Mouse (Mus musculus): ENCODE results near the gene Sh2d1b2. TPM values are rescaled to one million over a fixed set of nuclear protein-coding genes. Genes with fewer than 3 reads are reported as not detected.

Sh2d1b2 gene
- polyA plus RNA-seq, 1 experiment from 2014 or later = not detected

DNA sequence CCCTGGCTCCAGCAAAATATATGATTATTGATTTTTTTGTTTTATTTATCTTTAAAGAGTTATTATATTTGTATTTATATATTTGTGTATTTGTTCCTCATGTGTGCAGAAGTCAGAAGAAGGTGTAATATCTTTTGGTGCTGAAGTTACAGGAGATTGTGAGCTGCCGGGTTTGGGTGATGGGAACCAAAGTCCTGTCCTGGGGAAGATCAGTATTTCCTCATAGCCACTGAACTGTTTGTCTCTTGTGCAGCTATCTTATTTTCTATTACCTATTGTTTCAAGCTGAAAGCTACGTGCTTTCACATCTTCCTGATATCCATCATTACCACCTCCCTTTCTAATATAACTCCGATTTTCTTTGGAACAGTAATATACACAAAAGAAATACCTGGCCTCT is 17.0 kb upstream of the Sh2d1b2 start:
- H3K9ac ChIP-seq = peak overlapping the region; percentile 94; the same call in 1 of the 2 replicates
- no peak overlapping the region for H3K27ac ChIP-seq
- H3K36me3 ChIP-seq (replicated peaks) = peaks cover 17% of the 10 kb centered on the region
- peak overlapping the region; percentile 69 for H3K4me2 ChIP-seq
- no peaks in the 10 kb centered on the region for H3K27me3 ChIP-seq
- no peaks in the 10 kb centered on the region for H3K9me3 ChIP-seq
- H3K4me3 ChIP-seq (replicated peaks) = peak overlapping the region; percentile 99
- WGBS = 80% methylated on average over 3 of the region's 3 CpGs
- ATAC-seq (ENCODE audit: low FRiP score) = peak; percentile 25; the same call in 1 of the 2 replicates
- peaks cover 9% of the 10 kb centered on the region for H3K4me1 ChIP-seq

DNA sequence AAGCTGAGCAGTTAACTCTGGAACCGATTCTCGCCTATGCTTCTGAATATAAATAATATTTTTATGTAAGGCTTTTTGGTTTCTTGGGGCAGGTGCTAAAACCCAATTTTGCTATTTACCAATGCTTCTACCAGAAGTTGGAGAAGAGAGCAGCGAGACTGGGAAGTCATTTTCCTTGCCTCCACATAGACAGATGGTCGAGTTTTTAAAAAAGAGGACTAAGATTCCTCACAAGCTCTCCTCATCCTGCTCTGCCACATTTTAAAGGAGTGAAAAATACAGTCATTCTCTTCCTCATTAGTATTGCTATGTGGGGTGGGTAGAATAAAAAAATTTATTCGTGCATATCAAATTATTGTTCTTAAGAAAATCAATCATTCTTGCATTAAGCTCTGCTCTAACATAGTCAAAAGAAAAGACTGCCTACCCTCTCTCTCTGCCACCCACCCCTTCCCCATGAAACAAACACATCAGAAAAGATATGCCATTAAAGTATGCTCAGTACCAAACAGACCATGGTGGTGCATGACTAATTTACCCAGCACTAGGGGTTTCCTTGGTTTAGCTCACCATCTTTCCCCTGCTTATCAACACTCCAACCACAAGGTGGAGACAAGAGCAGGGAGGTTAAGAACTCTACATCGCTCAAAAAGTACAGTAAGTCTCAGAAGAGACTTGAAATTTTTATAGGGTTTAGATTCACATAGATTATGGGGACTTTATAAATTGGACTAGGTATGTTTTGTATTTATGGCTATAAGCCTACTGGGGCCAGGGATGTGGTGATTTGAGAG is 14.3 kb upstream of the Sh2d1b2 start:
- no peak overlapping the region for H3K9ac ChIP-seq
- H3K4me2 ChIP-seq = no peak overlapping the region
- H3K4me1 ChIP-seq = peaks cover 8% of the 10 kb centered on the region
- H3K36me3 ChIP-seq (replicated peaks) = no peaks in the 10 kb centered on the region
- WGBS = 80% methylated on average over 6 of the region's 6 CpGs
- no peak overlapping the region for H3K27ac ChIP-seq
- no peaks in the 10 kb centered on the region for H3K9me3 ChIP-seq
- 0 out of 2 replicates have a peak, but pooled peaks cover 3% of the 10 kb centered on the region for H3K27me3 ChIP-seq
- ATAC-seq (ENCODE audit: low FRiP score) = no peak
- no peak overlapping the region for H3K4me3 ChIP-seq (replicated peaks)

DNA sequence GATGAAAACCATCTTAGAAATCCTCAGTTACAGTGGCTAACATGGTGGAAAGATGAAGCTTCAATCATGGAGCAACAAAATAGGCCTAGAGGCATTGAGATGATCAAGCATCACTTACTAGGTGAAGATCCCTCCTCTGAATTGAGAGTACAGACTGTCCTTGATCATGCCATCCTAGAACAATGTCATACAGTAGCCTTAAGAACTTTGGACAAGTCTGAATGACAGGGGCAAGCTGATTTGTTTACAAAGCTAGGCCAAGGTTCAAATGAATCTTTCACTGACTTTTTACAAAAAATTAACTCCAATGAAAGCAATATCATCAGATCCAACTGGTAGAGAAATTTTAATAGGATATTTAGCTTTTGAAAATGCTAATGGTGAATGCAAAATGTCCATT is 12.2 kb upstream of the Sh2d1b2 start:
- no peak overlapping the region for H3K4me2 ChIP-seq
- H3K27ac ChIP-seq = no peak overlapping the region
- H3K36me3 ChIP-seq (replicated peaks) = no peaks in the 10 kb centered on the region
- no peaks in the 10 kb centered on the region for H3K4me1 ChIP-seq
- ATAC-seq (ENCODE audit: low FRiP score) = no peak
- H3K9me3 ChIP-seq = no peaks in the 10 kb centered on the region
- H3K27me3 ChIP-seq = 0 out of 2 replicates have a peak, but pooled peaks cover 5% of the 10 kb centered on the region
- no peak overlapping the region for H3K9ac ChIP-seq
- no peak overlapping the region for H3K4me3 ChIP-seq (replicated peaks)

- WGBS = 84% methylated on average over 2 of the region's 2 CpGs
- Histone ChIP-seq H3K4me2 (no peak overlapping the region), H3K4me1 (no peaks in the 10 kb centered on the region), H3K9ac (no peak overlapping the region), H3K4me3 (replicated peaks) (no peak overlapping the region), H3K36me3 (replicated peaks) (no peaks in the 10 kb centered on the region), H3K27ac (no peak overlapping the region), H3K27me3 (0 out of 2 replicates have a peak, but pooled peaks cover 5% of the 10 kb centered on the region), H3K9me3 (no peaks in the 10 kb centered on the region)
- ATAC-seq (ENCODE audit: low FRiP score) = no peak
Measured at GRCm38 (mm10) chr1:170223276-170223675, 9.3 kb upstream of the Sh2d1b2 start.

DNA sequence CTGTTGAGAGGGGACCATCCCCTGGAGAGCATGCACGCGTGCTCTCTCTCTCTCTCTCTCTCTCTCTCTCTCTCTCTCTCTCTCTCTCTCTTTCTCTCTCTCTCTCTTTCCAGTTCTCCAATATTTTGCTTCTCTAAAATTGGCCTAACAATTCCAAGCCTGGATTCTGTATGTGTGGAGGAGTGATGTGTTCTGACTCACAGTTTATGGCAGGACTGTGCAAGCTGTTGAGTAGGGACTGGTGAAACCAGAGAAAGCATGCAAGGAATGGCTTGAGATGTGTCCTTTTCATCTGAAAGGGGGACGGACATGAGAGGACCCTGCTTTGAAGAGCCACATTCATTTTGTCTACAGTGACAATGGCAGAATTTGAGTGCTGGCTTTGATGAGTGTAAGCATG is 12.5 kb downstream of the Sh2d1b2 start:
- ATAC-seq (ENCODE audit: low FRiP score) = no peak
- Histone ChIP-seq H3K4me2 (no peak overlapping the region), H3K4me3 (replicated peaks) (no peak overlapping the region), H3K4me1 (no peaks in the 10 kb centered on the region), H3K27ac (no peak overlapping the region), H3K27me3 (peaks cover 20% of the 10 kb centered on the region), H3K36me3 (replicated peaks) (no peaks in the 10 kb centered on the region), H3K9me3 (no peaks in the 10 kb centered on the region), H3K9ac (no peak overlapping the region)
- 86% methylated on average over 3 of the region's 3 CpGs for WGBS

- H3K36me3 ChIP-seq (replicated peaks) = no peaks in the 10 kb centered on the region
- WGBS = 28% methylated on average over 30 of the region's 30 CpGs
Measured at GRCm38 (mm10) chr1:170254893-170255559, 22.5 kb downstream of the Sh2d1b2 start.

DNA sequence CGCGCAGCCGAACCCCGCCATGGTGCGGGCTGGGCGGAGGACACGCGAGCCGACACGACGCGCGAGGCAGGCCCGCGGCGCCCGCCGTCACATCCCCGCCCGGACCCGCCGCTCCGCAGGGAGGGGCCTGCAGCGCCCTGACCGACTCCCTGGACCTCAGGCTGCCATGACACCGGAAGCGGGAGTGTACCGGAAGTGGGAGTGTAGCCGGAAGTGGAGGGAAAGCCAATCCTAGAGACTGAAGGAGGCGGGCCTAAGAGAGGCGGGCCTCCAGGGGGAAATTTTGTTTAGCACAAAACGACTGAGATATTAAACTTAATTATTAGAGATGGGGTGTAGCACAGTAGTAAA is 23.0 kb downstream of the Sh2d1b2 start:
- ATAC-seq (ENCODE audit: low FRiP score) = peak; percentile 100
- no peaks in the 10 kb centered on the region for H3K9me3 ChIP-seq
- peaks cover 7% of the 10 kb centered on the region for H3K4me1 ChIP-seq
- peak overlapping the region; percentile 78 for H3K4me2 ChIP-seq
- H3K36me3 ChIP-seq (replicated peaks) = no peaks in the 10 kb centered on the region
- H3K4me3 ChIP-seq (replicated peaks) = peak overlapping the region; percentile 78
- H3K27ac ChIP-seq = 0 out of 2 replicates have a peak overlapping the region, but pooled peaks have one; percentile 13
- peaks cover 11% of the 10 kb centered on the region; the same call in 1 of the 2 replicates for H3K27me3 ChIP-seq
- WGBS = 2% methylated on average over 32 of the region's 32 CpGs
- H3K9ac ChIP-seq = peak overlapping the region; percentile 81

More at GRCm38 (mm10) chr1:170254893-170255559, 22.5 kb downstream of the Sh2d1b2 start:
- Histone ChIP-seq H3K4me3 (replicated peaks) (peak overlapping the region; percentile 78), H3K9ac (peak overlapping the region; percentile 81), H3K4me1 (peaks cover 7% of the 10 kb centered on the region), H3K9me3 (no peaks in the 10 kb centered on the region), H3K27me3 (peaks cover 11% of the 10 kb centered on the region; the same call in 1 of the 2 replicates), H3K27ac (0 out of 2 replicates have a peak overlapping the region, but pooled peaks have one; percentile 13), H3K4me2 (peak overlapping the region; percentile 78)
- ATAC-seq (ENCODE audit: low FRiP score) = peak; percentile 30; the same call in 1 of the 2 replicates

DNA sequence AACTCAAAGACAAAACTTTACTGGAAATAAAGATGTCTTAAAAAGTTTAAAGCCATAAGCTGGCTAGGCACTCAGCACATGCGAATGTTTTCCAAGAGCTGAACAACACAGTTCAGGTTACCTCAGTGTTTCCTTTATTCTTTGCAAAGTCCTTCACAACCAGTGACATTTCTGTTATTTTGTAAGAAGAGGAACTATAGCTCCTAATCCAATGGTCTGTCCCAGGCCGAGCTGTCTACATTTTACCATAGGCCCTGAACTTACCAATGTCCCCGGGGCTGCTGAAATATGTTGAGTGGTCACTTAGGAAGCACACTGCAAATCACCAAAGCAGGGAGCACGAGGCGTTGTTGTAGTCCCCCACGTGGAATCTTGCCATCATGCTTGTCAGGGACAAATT is 37.7 kb downstream of the Sh2d1b2 start:
- WGBS = 91% methylated on average over 6 of the region's 6 CpGs
- Histone ChIP-seq H3K4me1 (no peaks in the 10 kb centered on the region), H3K27ac (no peak overlapping the region), H3K27me3 (no peaks in the 10 kb centered on the region), H3K9me3 (0 out of 2 replicates have a peak, but pooled peaks cover 11% of the 10 kb centered on the region), H3K9ac (no peak overlapping the region), H3K4me2 (no peak overlapping the region), H3K36me3 (replicated peaks) (no peaks in the 10 kb centered on the region), H3K4me3 (replicated peaks) (no peak overlapping the region)
- ATAC-seq (ENCODE audit: low FRiP score) = no peak

GRCm38 (mm10) chr1:170270696-170271095 is 38.1 kb downstream of the Sh2d1b2 start:
- Histone ChIP-seq H3K9me3 (peaks cover 14% of the 10 kb centered on the region; the same call in 1 of the 2 replicates), H3K4me2 (no peak overlapping the region), H3K9ac (no peak overlapping the region), H3K27ac (no peak overlapping the region), H3K4me3 (replicated peaks) (no peak overlapping the region), H3K4me1 (no peaks in the 10 kb centered on the region), H3K27me3 (no peaks in the 10 kb centered on the region), H3K36me3 (replicated peaks) (no peaks in the 10 kb centered on the region)
- WGBS = 87% methylated on average over 4 of the region's 4 CpGs
- no peak for ATAC-seq (ENCODE audit: low FRiP score)

GRCm38 (mm10) chr1:170273252-170273651 is 40.7 kb downstream of the Sh2d1b2 start:
- no peak overlapping the region for H3K27ac ChIP-seq

DNA sequence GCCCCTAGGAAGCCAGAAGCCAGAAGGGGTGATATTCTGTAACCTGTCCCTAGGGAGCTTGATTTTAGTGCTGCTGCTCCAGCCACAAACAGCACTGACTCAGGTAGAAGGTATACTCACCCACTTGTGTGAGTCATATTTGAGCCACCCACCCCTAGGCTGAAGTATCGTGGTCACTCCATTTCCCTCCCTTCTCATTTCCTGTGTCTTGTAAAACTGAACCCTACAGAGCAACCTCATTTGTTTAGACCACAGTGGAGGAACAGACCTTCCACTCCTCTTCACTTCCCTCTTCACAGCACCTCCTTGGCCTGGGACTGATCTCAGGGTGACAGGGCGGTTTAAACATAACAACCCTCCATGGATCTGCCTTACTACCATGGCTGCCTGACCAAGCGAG is 44.5 kb downstream of the Sh2d1b2 start, which contains the start of gene Sh2d1b1:
Gene Sh2d1b1, plus strand, starts transcription at position 305 of the 400 bp plus-strand sequence.
- H3K4me2 ChIP-seq = no peak within 1 kb of the TSS
- no peaks in the 10 kb centered on the region for H3K4me1 ChIP-seq
- H3K27me3 ChIP-seq = no peaks in the 10 kb centered on the region
- no peak within 1 kb of the TSS for H3K9ac ChIP-seq
- H3K9me3 ChIP-seq = peaks cover 4% of the 10 kb centered on the region; the same call in 1 of the 2 replicates
- WGBS = 99% methylated on average over 3 of the region's 3 CpGs
- no peak for ATAC-seq (ENCODE audit: low FRiP score)
- H3K4me3 ChIP-seq (replicated peaks) = no peak within 1 kb of the TSS
- no peaks in the 10 kb centered on the region for H3K36me3 ChIP-seq (replicated peaks)
- H3K27ac ChIP-seq = no peak within 1 kb of the TSS

More at GRCm38 (mm10) chr1:170273252-170273651, 40.7 kb downstream of the Sh2d1b2 start:
- Histone ChIP-seq H3K36me3 (replicated peaks) (no peaks in the 10 kb centered on the region), H3K4me2 (no peak overlapping the region), H3K9ac (no peak overlapping the region), H3K9me3 (peaks cover 4% of the 10 kb centered on the region; the same call in 1 of the 2 replicates), H3K4me1 (no peaks in the 10 kb centered on the region), H3K27me3 (no peaks in the 10 kb centered on the region), H3K4me3 (replicated peaks) (no peak overlapping the region)
- no peak for ATAC-seq (ENCODE audit: low FRiP score)

GRCm38 (mm10) chr1:170282415-170283129 is 50.0 kb downstream of the Sh2d1b2 start:
- Histone ChIP-seq H3K4me1 (no peaks in the 10 kb centered on the region), H3K27ac (no peak overlapping the region)

More at GRCm38 (mm10) chr1:170282415-170283129, 50.0 kb downstream of the Sh2d1b2 start:
- no peak overlapping the region for H3K9ac ChIP-seq
- no peaks in the 10 kb centered on the region for H3K27me3 ChIP-seq
- no peak overlapping the region for H3K4me2 ChIP-seq
- 77% methylated on average over 4 of the region's 4 CpGs for WGBS
- H3K9me3 ChIP-seq = no peaks in the 10 kb centered on the region
- no peak for ATAC-seq (ENCODE audit: low FRiP score)
- no peaks in the 10 kb centered on the region for H3K36me3 ChIP-seq (replicated peaks)
- H3K4me3 ChIP-seq (replicated peaks) = no peak overlapping the region

All from forebrain, embryonic 12.5 days (tissue).